Mouse (Mus musculus) liver, adult 2 months (tissue): ENCODE data around the gene 2810408A11Rik. TPM values are rescaled to one million over a fixed set of nuclear protein-coding genes. Genes with fewer than 3 reads are reported as not detected.

ENCODE experiments used
- DNase-seq: peaks from one replicate; pipeline ENCODE4 v3.0.0-alpha.2; 2011; ENCODE audit warnings: low read depth, low spot score; ENCODE audit errors: extremely low read depth
- H3K27ac ChIP-seq: fragments of 200-500 bp; replicated peaks from 2 replicates; pipeline ENCODE4 v1.5.1; 2012; ENCODE audit warnings: low read depth, mild to moderate bottlenecking, control low read depth, inconsistent platforms, low read length; ENCODE audit not compliant: insufficient read depth
- H3K27me3 ChIP-seq: fragments of 200-500 bp; 2 replicates; pipeline ENCODE4 v1.6.1; 2012; ENCODE audit warnings: mild to moderate bottlenecking, moderate library complexity, low read length, inconsistent platforms; ENCODE audit not compliant: control insufficient read depth, insufficient read depth
- H3K36me3 ChIP-seq: fragments of 200-500 bp; 2 replicates; pipeline ENCODE4 v1.6.1; 2012; ENCODE audit warnings: low read length, inconsistent platforms; ENCODE audit not compliant: control insufficient read depth, insufficient read depth
- H3K4me1 ChIP-seq: fragments of 200-500 bp; 2 replicates; pipeline ENCODE4 v1.6.1; 2011; ENCODE audit warnings: low read length; ENCODE audit not compliant: control insufficient read depth, insufficient read depth
- H3K4me3 ChIP-seq: fragments of 200-500 bp; 2 replicates; pipeline ENCODE4 v1.5.1; 2011; ENCODE audit warnings: low read depth, mild to moderate bottlenecking, control low read depth, low read length, moderate library complexity; ENCODE audit not compliant: insufficient read depth
- H3K79me2 ChIP-seq: fragments of 200-500 bp; 2 replicates; pipeline ENCODE4 v1.6.1; 2012; ENCODE audit warnings: inconsistent platforms, mild to moderate bottlenecking, low read length, moderate library complexity; ENCODE audit not compliant: control insufficient read depth, insufficient read depth
- H3K9ac ChIP-seq: fragments of 200-500 bp; 2 replicates; pipeline ENCODE4 v1.6.1; 2012; ENCODE audit warnings: low read depth, mild to moderate bottlenecking, control low read depth, inconsistent platforms, low read length
- CTCF ChIP-seq: fragments of 200-500 bp; IDR thresholded peaks from 2 replicates; pipeline ENCODE4 v1.5.1; 2011; ENCODE audit warnings: low read depth, low read length, control low read depth
- POLR2A ChIP-seq: fragments of 200-500 bp; IDR thresholded peaks from 2 replicates; pipeline ENCODE4 v1.6.1; 2011; ENCODE audit warnings: low read length, control low read depth; ENCODE audit not compliant: insufficient read depth; ENCODE audit errors: extremely low read depth
- WGBS: fragments of 180-500 bp; shearing (Covaris S2); methylation state at CpG from one replicate; pipeline ENCODE4 v1.1.7; 2018; 5-methylcytosine and 5-hydroxymethylcytosine counted together
- polyA plus RNA-seq: library from polyadenylated mRNA; depleted of rRNA; stranded (reverse); fragments of >200 nt; gene quantifications from 2 replicates; pipeline ENCODE4 v1.2.3, GENCODE M21; 2012; rRNA removed
- total RNA-seq: library from RNA; depleted of rRNA; stranded (reverse); fragments of >200 nt; gene quantifications from 2 replicates; pipeline ENCODE4 v1.2.3, GENCODE M21; 2014; rRNA removed

The 2810408A11Rik gene
- total RNA-seq: 0.13 and 0.18 TPM in 2 replicates
- 0.06 and 0.11 TPM in 2 replicates for polyA plus RNA-seq

- Histone ChIP-seq H3K36me3 (peaks cover 2% of the 10 kb centered on the region; the same call in 1 of the 2 replicates), H3K4me3 (peak within 1 kb of the TSS; percentile 64), H3K27me3 (no peaks in the 10 kb centered on the region), H3K79me2 (no peaks in the 10 kb centered on the region), H3K9ac (peak within 1 kb of the TSS; percentile 67), H3K27ac (peak within 1 kb of the TSS; percentile 69), H3K4me1 (no peaks in the 10 kb centered on the region)
- WGBS: 2% methylated on average over 38 of the region's 38 CpGs
- peak; percentile 82 for DNase-seq
- TF ChIP-seq POLR2A: 0 out of 2 replicates have a peak, but pooled peaks have one; percentile 37
- no peak for TF ChIP-seq CTCF
Measured at GRCm38 (mm10) chr11:69900471-69901405, at the start of gene 2810408A11Rik, which contains the start of gene Neurl4. Gene 2810408A11Rik (minus strand): TSS chr11:69900987. Gene Neurl4 (plus strand): TSS chr11:69901072.

- H3K79me2 ChIP-seq: no peaks in the 10 kb centered on the region
- TF ChIP-seq POLR2A (no peak), CTCF (peak; percentile 87)
- H3K4me3 ChIP-seq: peak overlapping the region; percentile 31; the same call in 1 of the 2 replicates
- DNase-seq: peak; percentile 76
- H3K27me3 ChIP-seq: no peaks in the 10 kb centered on the region
- H3K36me3 ChIP-seq: no peaks in the 10 kb centered on the region
- H3K4me1 ChIP-seq: peaks cover 3% of the 10 kb centered on the region; the same call in 1 of the 2 replicates
- under 1% methylated on average over 14 of the region's 14 CpGs for WGBS
- H3K27ac ChIP-seq: no peak overlapping the region; the same call in 1 of the 2 replicates
- no peak overlapping the region for H3K9ac ChIP-seq
Measured at GRCm38 (mm10) chr11:69948763-69949150, 48.0 kb upstream of the 2810408A11Rik start.

- peak; percentile 63 for DNase-seq
- peaks cover 3% of the 10 kb centered on the region; the same call in 1 of the 2 replicates for H3K4me1 ChIP-seq
- peak within 1 kb of the TSS; percentile 49; the same call in 1 of the 2 replicates for H3K4me3 ChIP-seq
- WGBS: 1% methylated on average over 34 of the region's 34 CpGs
- no peaks in the 10 kb centered on the region for H3K79me2 ChIP-seq
- H3K36me3 ChIP-seq: no peaks in the 10 kb centered on the region
- no peaks in the 10 kb centered on the region for H3K27me3 ChIP-seq
- H3K9ac ChIP-seq: no peak within 1 kb of the TSS; the same call in 1 of the 2 replicates
- TF ChIP-seq CTCF: no peak
- TF ChIP-seq POLR2A: no peak
- H3K27ac ChIP-seq: no peak within 1 kb of the TSS; the same call in 1 of the 2 replicates
Measured at GRCm38 (mm10) chr11:69948066-69948762, 47.4 kb upstream of the 2810408A11Rik start, which contains the start of gene Slc2a4. Gene Slc2a4 (minus strand): TSS chr11:69948188.

- no peaks in the 10 kb centered on the region for H3K27me3 ChIP-seq
- peaks cover 3% of the 10 kb centered on the region; the same call in 1 of the 2 replicates for H3K4me1 ChIP-seq
Measured at GRCm38 (mm10) chr11:69947337-69948065, 46.7 kb upstream of the 2810408A11Rik start.

More at GRCm38 (mm10) chr11:69947337-69948065, 46.7 kb upstream of the 2810408A11Rik start:
- H3K27ac ChIP-seq: no peak overlapping the region
- no peaks in the 10 kb centered on the region for H3K36me3 ChIP-seq
- H3K9ac ChIP-seq: no peak overlapping the region
- 28% methylated on average over 29 of the region's 29 CpGs for WGBS
- DNase-seq: no peak
- peak overlapping the region; percentile 49; the same call in 1 of the 2 replicates for H3K4me3 ChIP-seq
- no peaks in the 10 kb centered on the region for H3K79me2 ChIP-seq
- TF ChIP-seq POLR2A: no peak
- TF ChIP-seq CTCF: no peak
